Mouse (Mus musculus): ENCODE measurements around the gene Ipo4.

- no peak for TF ChIP-seq CTCF (IDR thresholded peaks at IDR 0.05; ENCODE audit: low read depth, low read length)
- TF ChIP-seq GATA1 (IDR thresholded peaks at IDR 0.05; ENCODE audit: borderline replicate concordance, low read length) = no peak
Measured at GRCm38 (mm10) chr14:55616844-55617243, 18.9 kb downstream of the Ipo4 start.

All from G1E (cell line).